Mouse (Mus musculus) kidney, postnatal 14 days (tissue): ENCODE measurements around the gene Vmn1r29.
"Not testable (repeated sequence)": the region's sequence is repeated elsewhere in the genome, so short reads cannot be mapped to it uniquely, and the experiment has no call there.

Experiments used
- DNase-seq: peaks from one replicate; pipeline ENCODE4 v3.0.0; 2022; ENCODE audit warnings: mixed read lengths

The Vmn1r29 gene

DNA sequence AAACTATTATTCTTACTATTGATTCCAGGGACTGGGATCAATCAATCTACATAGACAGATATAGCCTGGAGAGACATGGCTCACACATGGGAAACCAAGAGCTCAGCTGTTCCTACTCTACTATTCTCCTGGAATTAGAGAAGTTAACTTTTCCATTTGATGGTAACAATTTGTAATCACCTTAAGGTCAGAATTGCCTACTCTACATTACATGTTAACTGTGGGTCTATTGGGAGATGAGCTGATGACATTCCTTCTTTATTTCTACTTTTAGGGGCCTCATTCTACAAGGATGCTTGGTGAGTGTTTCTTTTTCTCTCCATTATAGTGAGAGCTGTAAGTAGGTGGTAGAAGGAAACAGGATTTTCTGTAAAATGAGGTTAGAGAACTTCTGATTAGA is at the start of gene Vmn1r29:
Vmn1r29 (plus strand) TSS at position 301 of the 400 bp plus-strand sequence.
- DNase-seq, result no peak

DNA sequence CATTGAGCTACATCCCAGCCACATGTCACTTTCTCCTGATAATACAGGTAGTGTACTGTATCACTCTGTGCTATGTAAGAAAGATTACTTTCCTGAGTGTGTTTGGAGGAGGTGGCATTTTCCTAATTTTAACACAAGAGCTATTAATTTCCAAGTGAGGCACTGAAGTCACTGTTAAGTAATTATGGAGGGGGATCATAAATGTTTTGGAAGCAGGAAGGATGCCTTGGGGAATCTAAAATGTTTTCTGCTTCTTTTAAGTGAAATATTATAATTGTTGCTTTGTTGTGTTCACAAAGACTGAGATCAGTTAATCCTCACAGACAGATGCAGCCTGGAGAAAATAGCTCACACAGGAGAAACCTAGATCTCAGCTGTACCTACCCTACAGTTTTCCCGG is 39.6 kb upstream of the Vmn1r29 start, which contains the start of gene Vmn1r28:
Vmn1r28 (plus strand) TSS at position 301 of the 400 bp plus-strand sequence.
- DNase-seq, result no peak

DNA sequence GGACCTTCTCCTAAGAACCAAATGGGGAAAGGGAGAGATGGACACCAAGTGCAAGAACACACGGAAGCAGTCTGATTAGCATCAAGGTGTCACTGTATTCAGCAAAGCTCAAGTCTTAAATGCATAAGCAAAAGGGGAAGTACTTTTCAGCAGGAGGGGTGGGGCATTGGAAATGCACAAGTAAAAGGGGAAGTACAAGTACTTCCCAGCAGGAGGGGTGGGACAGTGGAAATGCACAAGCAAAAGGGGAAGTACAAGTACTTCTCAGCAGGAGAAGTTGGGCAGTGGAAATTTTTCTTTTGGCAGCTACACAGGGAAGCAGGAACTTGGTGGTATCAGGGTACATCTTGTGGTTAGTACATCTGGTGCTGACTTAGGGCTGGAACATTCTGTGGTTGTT is 21.7 kb upstream of the Vmn1r29 start:
- not testable (repeated sequence) for DNase-seq

DNA sequence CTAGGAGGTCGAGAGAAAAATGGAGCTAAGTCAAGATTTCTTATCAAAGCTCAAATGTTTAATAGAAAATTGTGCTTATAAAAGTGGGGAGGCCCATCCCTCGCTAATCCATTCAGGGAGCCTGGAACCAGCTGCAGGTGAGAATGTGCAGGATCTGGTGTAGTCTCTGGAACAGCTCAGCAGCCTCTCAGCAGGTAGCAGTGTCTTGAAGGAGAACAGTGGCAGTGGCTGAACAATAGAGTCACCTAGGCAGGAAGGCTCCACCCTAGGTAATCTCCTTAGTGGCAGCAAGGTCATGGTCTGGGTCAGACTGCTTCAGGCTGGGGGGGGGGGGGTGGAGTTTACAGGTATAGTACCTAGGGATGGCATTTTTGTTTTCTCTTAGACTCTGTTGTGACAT is 9.1 kb upstream of the Vmn1r29 start:
- no peak for DNase-seq

DNA sequence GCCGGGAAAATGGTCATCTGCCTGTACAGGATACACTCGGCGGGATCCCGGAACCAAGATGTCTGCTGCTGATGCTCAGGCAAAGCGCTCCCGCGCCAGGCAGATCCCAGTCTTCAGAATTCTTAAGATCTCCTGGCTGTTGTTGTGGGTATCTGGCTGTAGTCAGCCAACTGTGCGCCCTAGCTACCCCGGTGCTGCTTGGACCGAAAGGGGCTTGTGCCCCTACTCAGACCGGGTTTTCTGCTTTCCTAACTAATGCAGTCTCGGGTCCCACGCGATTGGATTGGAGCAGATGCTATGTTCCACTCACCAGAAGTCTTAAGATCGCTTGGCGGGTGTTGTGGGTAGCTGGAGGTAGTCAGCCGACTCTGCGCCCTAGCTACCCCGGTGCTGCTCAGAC is 2.8 kb upstream of the Vmn1r29 start:
- DNase-seq, result not testable (repeated sequence)

DNA sequence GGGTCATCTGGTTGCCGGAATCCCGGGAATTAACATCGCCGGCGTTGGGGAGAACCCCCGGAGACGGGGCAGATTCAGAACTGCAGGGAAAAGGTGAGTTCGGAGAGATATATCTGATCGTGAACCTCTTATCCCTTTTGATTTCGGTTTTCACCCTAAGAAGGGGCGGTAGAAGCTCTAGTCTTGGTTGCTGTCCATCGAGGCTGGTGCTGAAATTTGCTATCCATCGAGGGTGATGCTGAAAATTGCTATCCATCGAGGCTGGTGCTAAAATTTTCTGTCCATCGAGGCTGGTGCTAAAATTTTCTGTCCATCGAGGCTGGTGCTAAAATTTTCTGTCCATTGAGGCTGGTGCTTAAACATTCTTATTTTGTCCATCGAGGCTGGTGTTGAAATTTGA is 29.3 kb downstream of the Vmn1r29 start:
- DNase-seq, result not testable (repeated sequence)
